Mouse (Mus musculus): ENCODE measurements around the gene Trpc4ap. TPM values are rescaled to one million over a fixed set of nuclear protein-coding genes. Genes with fewer than 3 reads are reported as not detected.

Gene Trpc4ap
- polyA plus RNA-seq, 1 experiment from 2014 or later, result 123 TPM

DNA sequence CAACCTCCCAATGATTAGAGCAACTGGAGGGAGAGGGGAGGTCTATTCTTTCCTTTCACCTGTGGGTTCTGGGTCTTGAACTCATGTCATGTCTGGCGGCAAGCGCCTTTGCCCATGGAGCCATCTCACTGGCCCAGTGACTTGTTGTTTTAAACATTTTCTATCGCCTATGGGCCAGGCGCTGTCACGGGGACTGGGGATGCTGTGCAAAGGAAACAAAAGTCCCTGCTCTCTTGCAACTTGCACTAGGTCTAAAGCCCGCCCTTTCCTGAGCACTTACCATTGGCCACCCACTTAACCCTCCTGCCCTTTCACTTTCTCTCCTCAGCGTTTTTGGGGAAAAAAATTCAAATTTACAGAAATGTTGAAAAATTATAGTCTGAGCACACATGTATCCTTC is 4.7 kb upstream of the Trpc4ap start:
- 62% methylated on average over 7 of the region's 7 CpGs for WGBS
- no peak for ATAC-seq (ENCODE audit: low read depth)

DNA sequence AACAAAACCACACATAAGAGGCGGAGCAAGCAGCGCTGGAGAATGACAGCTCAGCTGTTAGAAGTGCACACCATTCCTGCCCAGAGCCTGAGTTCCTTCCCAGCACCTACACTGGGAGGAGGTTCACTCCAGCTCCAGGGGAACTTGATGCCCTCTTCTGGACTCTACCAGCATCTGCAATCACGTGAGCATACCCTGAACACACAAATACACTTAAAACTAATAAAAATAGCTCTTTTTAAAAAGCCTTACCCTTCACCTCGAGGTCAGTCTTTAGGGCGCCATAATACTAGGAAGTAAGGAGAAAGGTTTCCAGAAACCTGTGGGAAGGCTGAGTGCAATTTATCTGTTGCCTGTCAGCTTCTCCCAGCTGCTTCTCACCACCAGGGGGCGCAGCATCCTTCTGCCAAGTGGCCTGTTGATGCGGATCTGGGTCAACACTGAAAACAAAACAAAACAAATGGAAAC is 3.9 kb upstream of the Trpc4ap start:
- no peak overlapping the region for H3K9ac ChIP-seq (ENCODE audit: low read length)
- peaks cover 2% of the 10 kb centered on the region for H3K4me1 ChIP-seq (replicated peaks; ENCODE audit: control insufficient read depth, insufficient read depth, low read length)
- no peak overlapping the region for H3K4me3 ChIP-seq (ENCODE audit: low read length)
- H3K27ac ChIP-seq (ENCODE audit: low read length), result no peak overlapping the region
- H3K4me2 ChIP-seq (ENCODE audit: low read depth, low read length), result no peak overlapping the region
- no peak for ATAC-seq (ENCODE audit: low read depth)
- H3K9me3 ChIP-seq (ENCODE audit: control insufficient read depth, low read length), result no peaks in the 10 kb centered on the region
- 17% methylated on average over 7 of the region's 7 CpGs for WGBS
- no peaks in the 10 kb centered on the region for H3K36me3 ChIP-seq (ENCODE audit: control insufficient read depth, insufficient read depth, low read length)
- H3K27me3 ChIP-seq (ENCODE audit: control insufficient read depth, insufficient read depth, low read depth, low read length), result no peaks in the 10 kb centered on the region

More for the DNA sequence above, 4.7 kb upstream of the Trpc4ap start:
- Histone ChIP-seq H3K9me3 (ENCODE audit: control insufficient read depth, low read length) (no peaks in the 10 kb centered on the region), H3K4me3 (ENCODE audit: low read length) (no peak overlapping the region), H3K27me3 (ENCODE audit: control insufficient read depth, insufficient read depth, low read depth, low read length) (no peaks in the 10 kb centered on the region), H3K4me1 (replicated peaks; ENCODE audit: control insufficient read depth, insufficient read depth, low read length) (no peaks in the 10 kb centered on the region), H3K4me2 (ENCODE audit: low read depth, low read length) (no peak overlapping the region), H3K9ac (ENCODE audit: low read length) (no peak overlapping the region), H3K27ac (ENCODE audit: low read length) (no peak overlapping the region), H3K36me3 (ENCODE audit: control insufficient read depth, insufficient read depth, low read length) (0 out of 2 replicates have a peak, but pooled peaks cover 5% of the 10 kb centered on the region)

DNA sequence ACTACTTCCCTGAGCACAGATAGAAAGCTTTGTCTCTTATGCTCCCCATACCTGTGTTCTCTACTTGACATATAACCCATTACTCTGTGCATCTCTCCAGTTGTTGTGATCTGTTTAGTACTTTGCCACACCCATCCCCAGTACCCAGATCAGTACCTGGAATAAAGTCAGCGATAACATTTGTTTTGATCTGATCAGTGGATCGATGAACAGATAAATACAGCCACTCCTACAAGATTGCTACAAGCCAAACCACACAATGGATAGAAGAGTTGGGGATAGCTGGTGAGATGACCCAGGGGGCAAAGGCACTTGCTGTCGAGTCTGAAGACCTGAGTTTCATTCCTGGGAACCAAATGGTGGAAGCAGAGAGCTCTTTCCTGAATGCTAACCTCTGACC is 3.1 kb upstream of the Trpc4ap start:
- H3K9me3 ChIP-seq (ENCODE audit: control insufficient read depth, low read length), result no peaks in the 10 kb centered on the region
- H3K27me3 ChIP-seq (ENCODE audit: control insufficient read depth, insufficient read depth, low read depth, low read length), result no peaks in the 10 kb centered on the region
- no peak for ATAC-seq (ENCODE audit: low read depth)
- H3K4me1 ChIP-seq (replicated peaks; ENCODE audit: control insufficient read depth, insufficient read depth, low read length), result peaks cover 10% of the 10 kb centered on the region
- WGBS, result 67% methylated on average over 3 of the region's 3 CpGs
- H3K4me3 ChIP-seq (ENCODE audit: low read length), result no peak overlapping the region
- no peaks in the 10 kb centered on the region for H3K36me3 ChIP-seq (ENCODE audit: control insufficient read depth, insufficient read depth, low read length)
- no peak overlapping the region for H3K27ac ChIP-seq (ENCODE audit: low read length)
- no peak overlapping the region for H3K9ac ChIP-seq (ENCODE audit: low read length)
- no peak overlapping the region for H3K4me2 ChIP-seq (ENCODE audit: low read depth, low read length)

DNA sequence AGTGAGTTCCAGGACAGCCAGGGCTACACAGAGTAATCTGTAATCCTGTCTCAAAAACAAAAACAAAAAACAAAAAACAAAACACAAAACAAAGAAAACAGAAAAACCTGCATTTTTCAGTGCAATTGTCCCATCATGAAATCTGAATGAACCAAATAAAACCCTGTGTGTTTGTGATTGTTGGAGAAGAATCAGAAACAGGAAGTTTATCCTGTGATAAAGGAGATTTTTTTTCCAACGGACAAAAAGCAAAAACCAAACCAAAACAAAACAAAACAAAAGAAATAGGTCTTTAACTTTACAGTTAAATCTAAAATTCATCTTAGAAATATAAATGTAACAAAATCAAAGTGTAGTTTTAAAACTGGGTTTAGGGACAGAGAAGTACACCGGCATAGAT is 2.4 kb upstream of the Trpc4ap start:
- no peaks in the 10 kb centered on the region for H3K9me3 ChIP-seq (ENCODE audit: control insufficient read depth, low read length)
- 66% methylated on average over 2 of the region's 2 CpGs for WGBS
- no peak for ATAC-seq (ENCODE audit: low read depth)
- H3K9ac ChIP-seq (ENCODE audit: low read length), result no peak overlapping the region
- H3K36me3 ChIP-seq (ENCODE audit: control insufficient read depth, insufficient read depth, low read length), result no peaks in the 10 kb centered on the region
- no peak overlapping the region for H3K4me3 ChIP-seq (ENCODE audit: low read length)
- H3K27me3 ChIP-seq (ENCODE audit: control insufficient read depth, insufficient read depth, low read depth, low read length), result no peaks in the 10 kb centered on the region
- peaks cover 13% of the 10 kb centered on the region for H3K4me1 ChIP-seq (replicated peaks; ENCODE audit: control insufficient read depth, insufficient read depth, low read length)
- no peak overlapping the region for H3K27ac ChIP-seq (ENCODE audit: low read length)
- H3K4me2 ChIP-seq (ENCODE audit: low read depth, low read length), result no peak overlapping the region

DNA sequence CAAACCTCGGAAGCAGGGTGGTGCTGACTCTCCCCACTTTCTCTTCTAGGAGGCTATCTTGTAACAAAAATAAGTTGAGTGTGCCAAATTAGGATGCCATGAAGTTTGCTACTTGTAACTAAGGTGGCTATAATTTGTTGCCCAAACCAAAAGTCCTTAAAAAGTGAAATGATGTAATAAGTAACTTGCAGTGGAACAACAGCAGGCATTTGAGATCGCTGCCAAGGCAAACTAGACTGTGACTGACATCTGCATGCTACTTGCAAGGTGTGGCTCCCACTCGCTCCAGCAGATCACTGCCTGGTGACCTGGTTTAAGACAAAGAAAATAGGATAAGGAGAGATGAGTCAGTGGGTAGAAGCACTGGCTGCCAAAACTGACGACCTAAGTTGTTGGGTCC is 952 bp upstream of the Trpc4ap start:
- Histone ChIP-seq H3K4me2 (ENCODE audit: low read depth, low read length) (no peak overlapping the region), H3K36me3 (ENCODE audit: control insufficient read depth, insufficient read depth, low read length) (no peaks in the 10 kb centered on the region), H3K9ac (ENCODE audit: low read length) (no peak overlapping the region), H3K4me3 (ENCODE audit: low read length) (no peak overlapping the region), H3K27ac (ENCODE audit: low read length) (no peak overlapping the region), H3K27me3 (ENCODE audit: control insufficient read depth, insufficient read depth, low read depth, low read length) (no peaks in the 10 kb centered on the region), H3K4me1 (replicated peaks; ENCODE audit: control insufficient read depth, insufficient read depth, low read length) (peaks cover 13% of the 10 kb centered on the region), H3K9me3 (ENCODE audit: control insufficient read depth, low read length) (no peaks in the 10 kb centered on the region)
- no peak for ATAC-seq (ENCODE audit: low read depth)
- WGBS, result 80% methylated on average over 4 of the region's 4 CpGs

DNA sequence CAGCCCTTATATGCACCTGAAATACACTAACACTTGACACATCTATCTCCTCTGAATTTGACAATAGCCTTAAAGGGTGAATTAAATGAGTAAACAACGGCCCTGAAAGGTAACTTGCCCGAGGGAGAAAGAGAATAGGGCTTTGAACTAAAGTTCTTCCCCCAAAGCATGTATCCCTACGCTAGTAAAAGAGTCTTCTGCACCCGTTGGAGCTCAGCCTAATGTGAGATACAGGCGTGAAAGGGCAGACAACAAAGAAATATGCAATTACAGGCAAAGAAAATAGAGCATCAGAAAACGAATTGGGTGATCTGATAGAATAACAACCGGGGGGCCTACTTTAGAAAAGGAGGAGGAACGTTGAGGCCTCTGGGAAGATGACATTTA is 855 bp downstream of the Trpc4ap start:
- Histone ChIP-seq H3K36me3 (ENCODE audit: control insufficient read depth, insufficient read depth, low read length) (no peaks in the 10 kb centered on the region), H3K9me3 (ENCODE audit: control insufficient read depth, low read length) (no peaks in the 10 kb centered on the region), H3K27ac (ENCODE audit: low read length) (peak overlapping the region; percentile 88), H3K9ac (ENCODE audit: low read length) (peak overlapping the region; percentile 98), H3K4me2 (ENCODE audit: low read depth, low read length) (peak overlapping the region; percentile 73), H3K27me3 (ENCODE audit: control insufficient read depth, insufficient read depth, low read depth, low read length) (no peaks in the 10 kb centered on the region), H3K4me3 (ENCODE audit: low read length) (peak overlapping the region; percentile 99), H3K4me1 (replicated peaks; ENCODE audit: control insufficient read depth, insufficient read depth, low read length) (peaks cover 13% of the 10 kb centered on the region)
- ATAC-seq (ENCODE audit: low read depth), result no peak
- 5% methylated on average over 8 of the region's 8 CpGs for WGBS

DNA sequence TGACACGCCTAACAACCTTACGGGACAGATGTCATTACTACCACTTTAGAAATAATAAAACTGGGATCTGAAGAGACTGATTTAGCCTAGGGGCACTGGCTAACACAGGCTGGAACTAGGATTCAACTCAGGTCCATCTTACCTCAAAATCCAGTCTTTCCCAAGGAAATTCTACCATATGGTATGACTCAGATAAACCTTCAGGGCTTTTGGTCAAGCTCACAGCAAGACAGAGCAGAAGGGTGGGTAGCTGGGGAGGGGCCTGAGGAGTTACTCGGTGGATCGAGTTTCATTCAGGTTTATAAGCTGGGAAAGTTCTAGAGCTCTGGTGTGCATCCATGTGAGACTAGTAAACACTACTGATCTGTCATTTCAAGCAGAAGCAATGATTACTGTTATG is 3.0 kb downstream of the Trpc4ap start:
- WGBS, result 80% methylated on average over 4 of the region's 4 CpGs
- no peaks in the 10 kb centered on the region for H3K36me3 ChIP-seq (ENCODE audit: control insufficient read depth, insufficient read depth, low read length)
- ATAC-seq (ENCODE audit: low read depth), result no peak
- H3K4me2 ChIP-seq (ENCODE audit: low read depth, low read length), result no peak overlapping the region
- no peak overlapping the region for H3K4me3 ChIP-seq (ENCODE audit: low read length)
- no peak overlapping the region for H3K27ac ChIP-seq (ENCODE audit: low read length)
- H3K9me3 ChIP-seq (ENCODE audit: control insufficient read depth, low read length), result no peaks in the 10 kb centered on the region
- H3K9ac ChIP-seq (ENCODE audit: low read length), result no peak overlapping the region
- no peaks in the 10 kb centered on the region for H3K27me3 ChIP-seq (ENCODE audit: control insufficient read depth, insufficient read depth, low read depth, low read length)
- peaks cover 13% of the 10 kb centered on the region for H3K4me1 ChIP-seq (replicated peaks; ENCODE audit: control insufficient read depth, insufficient read depth, low read length)

DNA sequence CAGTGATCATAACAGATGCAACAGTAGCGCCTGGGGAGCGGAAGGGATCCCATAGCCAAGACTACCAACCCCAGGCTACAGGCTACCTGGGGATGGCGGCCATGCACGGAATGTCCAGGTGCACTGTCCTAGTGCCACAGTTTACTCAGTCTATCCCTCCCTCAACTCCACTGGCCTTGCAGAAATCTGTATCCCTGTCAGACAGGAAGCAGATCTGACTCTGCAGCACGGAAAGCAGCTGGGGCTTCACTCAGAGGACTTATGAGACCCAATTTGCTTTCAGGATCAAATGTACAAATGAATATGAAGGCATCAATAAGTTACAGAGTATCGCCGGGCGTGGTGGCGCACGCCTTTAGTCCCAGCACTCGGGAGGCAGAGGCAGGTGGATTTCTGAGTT is 4.4 kb downstream of the Trpc4ap start:
- ATAC-seq (ENCODE audit: low read depth), result no peak
- Histone ChIP-seq H3K4me2 (ENCODE audit: low read depth, low read length) (no peak overlapping the region), H3K4me3 (ENCODE audit: low read length) (no peak overlapping the region), H3K27me3 (ENCODE audit: control insufficient read depth, insufficient read depth, low read depth, low read length) (no peaks in the 10 kb centered on the region), H3K27ac (ENCODE audit: low read length) (no peak overlapping the region), H3K36me3 (ENCODE audit: control insufficient read depth, insufficient read depth, low read length) (no peaks in the 10 kb centered on the region), H3K4me1 (replicated peaks; ENCODE audit: control insufficient read depth, insufficient read depth, low read length) (peaks cover 13% of the 10 kb centered on the region), H3K9ac (ENCODE audit: low read length) (no peak overlapping the region), H3K9me3 (ENCODE audit: control insufficient read depth, low read length) (no peaks in the 10 kb centered on the region)
- 91% methylated on average over 11 of the region's 11 CpGs for WGBS

DNA sequence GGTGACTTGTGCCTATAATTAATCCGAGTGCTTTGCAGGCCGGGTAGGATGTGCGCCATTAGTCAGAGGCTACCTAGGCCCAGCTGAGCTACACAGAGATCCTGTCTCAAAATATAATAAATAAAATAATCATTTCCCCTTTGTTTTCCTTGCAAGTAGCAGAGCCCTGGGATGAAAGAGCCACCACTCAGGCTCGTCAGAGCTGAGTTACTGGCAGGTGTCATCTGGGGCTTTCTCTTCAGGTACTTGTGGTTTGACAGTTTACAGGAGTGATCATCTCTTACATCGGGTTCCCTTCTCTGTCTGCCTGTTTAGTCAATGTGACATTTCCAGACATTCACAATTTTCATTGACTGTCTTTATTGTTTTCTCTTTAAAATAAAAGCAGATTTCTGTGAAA is 5.6 kb downstream of the Trpc4ap start:
- Histone ChIP-seq H3K4me2 (ENCODE audit: low read depth, low read length) (no peak overlapping the region), H3K27me3 (ENCODE audit: control insufficient read depth, insufficient read depth, low read depth, low read length) (no peaks in the 10 kb centered on the region), H3K4me3 (ENCODE audit: low read length) (no peak overlapping the region), H3K36me3 (ENCODE audit: control insufficient read depth, insufficient read depth, low read length) (no peaks in the 10 kb centered on the region), H3K27ac (ENCODE audit: low read length) (no peak overlapping the region), H3K9me3 (ENCODE audit: control insufficient read depth, low read length) (no peaks in the 10 kb centered on the region), H3K4me1 (replicated peaks; ENCODE audit: control insufficient read depth, insufficient read depth, low read length) (peaks cover 13% of the 10 kb centered on the region), H3K9ac (ENCODE audit: low read length) (no peak overlapping the region)
- no peak for ATAC-seq (ENCODE audit: low read depth)
- 82% methylated on average over 5 of the region's 5 CpGs for WGBS

DNA sequence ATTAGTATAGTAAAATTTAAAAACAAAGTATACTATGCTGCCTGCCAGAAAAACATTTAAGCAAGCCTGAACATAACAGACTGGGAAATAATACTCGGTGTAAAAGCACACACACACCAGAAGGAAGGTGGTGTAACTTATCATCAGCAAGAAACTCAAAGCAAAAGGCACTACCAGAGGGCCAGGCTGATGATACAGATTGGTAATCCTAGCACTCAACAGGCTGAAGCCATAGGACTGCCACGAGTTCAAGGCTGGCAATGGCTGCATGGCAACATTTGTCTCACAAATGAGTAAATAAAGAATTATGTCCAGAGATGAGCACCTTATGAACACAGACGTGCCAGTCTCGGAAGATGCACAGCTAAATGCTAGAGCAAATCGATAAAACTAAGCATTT is 8.4 kb downstream of the Trpc4ap start:
- Histone ChIP-seq H3K4me1 (replicated peaks; ENCODE audit: control insufficient read depth, insufficient read depth, low read length) (no peaks in the 10 kb centered on the region), H3K9me3 (ENCODE audit: control insufficient read depth, low read length) (no peaks in the 10 kb centered on the region), H3K36me3 (ENCODE audit: control insufficient read depth, insufficient read depth, low read length) (no peaks in the 10 kb centered on the region), H3K4me2 (ENCODE audit: low read depth, low read length) (no peak overlapping the region), H3K4me3 (ENCODE audit: low read length) (no peak overlapping the region), H3K9ac (ENCODE audit: low read length) (no peak overlapping the region), H3K27ac (ENCODE audit: low read length) (no peak overlapping the region), H3K27me3 (ENCODE audit: control insufficient read depth, insufficient read depth, low read depth, low read length) (no peaks in the 10 kb centered on the region)
- WGBS, result 88% methylated on average over 5 of the region's 5 CpGs
- ATAC-seq (ENCODE audit: low read depth), result no peak

All from lung, embryonic 16.5 days (tissue).